ENCODE assay signal across 22 mouse cellular contexts in the genomic region with DNA sequence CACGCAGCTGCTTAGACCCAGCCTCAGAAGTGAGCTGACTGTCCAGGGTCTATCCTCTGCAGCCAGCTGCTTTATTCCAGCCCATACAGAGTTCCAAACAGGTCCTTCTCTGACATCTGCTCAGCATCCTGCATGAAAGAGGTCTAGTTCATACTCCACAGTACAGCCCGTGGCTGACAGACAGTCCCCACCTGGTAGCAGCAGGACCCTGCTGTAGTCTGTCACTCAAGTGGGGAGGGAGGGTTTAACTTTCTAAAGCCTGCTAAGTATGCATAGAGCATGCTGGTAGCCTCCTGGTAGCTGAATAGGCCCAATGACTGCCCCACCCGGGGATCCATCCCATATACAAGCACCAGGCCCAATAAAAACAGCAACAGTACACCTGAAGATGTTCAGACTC. TPM values are rescaled to one million over a fixed set of nuclear protein-coding genes. Genes with fewer than 3 reads are reported as not detected.
DNase-seq lines count a peak whose midpoint lies in the region; ATAC-seq lines count a peak whose summit lies in the region.
"Had no signal": no experiment of that assay in that cellular context is flagged by ENCODE, and none has a peak within 500 bp of the region (broad histone marks: within the 10 kb centered on the region; RNA-seq: fewer than 3 reads in every experiment).

No protein-coding gene starts in this region.

- no peaks in the 10 kb centered on the region for H3K27me3 ChIP-seq in neural tube, embryonic 13.5 days
- no peaks in the 10 kb centered on the region for H3K27me3 ChIP-seq in hindbrain, embryonic 14.5 days (ENCODE audit: control insufficient read depth, insufficient read depth, low read length)
- H3K27me3 ChIP-seq in neural tube, embryonic 15.5 days (replicated peaks) = no peaks in the 10 kb centered on the region
- H3K27me3 ChIP-seq: embryonic facial prominence, embryonic 12.5 days; liver, embryonic 13.5 days; megakaryocyte, embryonic 14.5 days had no signal

- no peaks in the 10 kb centered on the region for H3K9me3 ChIP-seq in neural tube, embryonic 13.5 days
- 0 out of 2 replicates have a peak, but pooled peaks cover 3% of the 10 kb centered on the region for H3K9me3 ChIP-seq in hindbrain, embryonic 14.5 days (ENCODE audit: control insufficient read depth, low read length)
- no peaks in the 10 kb centered on the region for H3K9me3 ChIP-seq in neural tube, embryonic 15.5 days (replicated peaks)
- H3K9me3 ChIP-seq: embryonic facial prominence, embryonic 12.5 days had no signal

- ATAC-seq in frontal cortex, adult (ENCODE audit: low TSS enrichment) = 0 out of 2 replicates have a peak, but pooled peaks have one; percentile 17
- no peak; the same call in 1 of the 2 replicates for ATAC-seq in neural tube, embryonic 13.5 days (ENCODE audit: low read depth)
- ATAC-seq in hindbrain, embryonic 14.5 days (ENCODE audit: low FRiP score) = peak; percentile 37; the same call in 1 of the 2 replicates
- peak; percentile 23; the same call in 1 of the 2 replicates for ATAC-seq in neural tube, embryonic 15.5 days (ENCODE audit: low FRiP score)
- ATAC-seq: inflammation-experienced regulatory T-cells, adult 6 months had no signal

- 0 out of 2 replicates have a peak overlapping the region, but pooled peaks have one; percentile 14 for H3K27ac ChIP-seq in neural tube, embryonic 13.5 days (replicated peaks)
- no peak overlapping the region for H3K27ac ChIP-seq in hindbrain, embryonic 14.5 days
- H3K27ac ChIP-seq in neural tube, embryonic 15.5 days (replicated peaks) = no peak overlapping the region
- H3K27ac ChIP-seq: embryonic facial prominence, embryonic 12.5 days; liver, embryonic 13.5 days; stomach, postnatal 0 days had no signal

- 43% methylated on average over 3 of the region's 3 CpGs for WGBS in neural tube, embryonic 13.5 days
- 36% methylated on average over 3 of the region's 3 CpGs for WGBS in hindbrain, embryonic 14.5 days
- WGBS in neural tube, embryonic 15.5 days = 41% methylated on average over 3 of the region's 3 CpGs

- H3K9ac ChIP-seq in neural tube, embryonic 13.5 days = no peak overlapping the region
- H3K9ac ChIP-seq in hindbrain, embryonic 14.5 days = no peak overlapping the region; the same call in 1 of the 2 replicates
- H3K9ac ChIP-seq in neural tube, embryonic 15.5 days (replicated peaks) = no peak overlapping the region
- H3K9ac ChIP-seq: embryonic facial prominence, embryonic 12.5 days; liver, embryonic 13.5 days had no signal

- no peak overlapping the region for H3K4me2 ChIP-seq in neural tube, embryonic 13.5 days
- H3K4me2 ChIP-seq in hindbrain, embryonic 14.5 days (replicated peaks) = no peak overlapping the region
- H3K4me2 ChIP-seq in neural tube, embryonic 15.5 days = no peak overlapping the region
- H3K4me2 ChIP-seq: embryonic facial prominence, embryonic 12.5 days; liver, embryonic 13.5 days had no signal

- no peaks in the 10 kb centered on the region for H3K36me3 ChIP-seq in neural tube, embryonic 13.5 days
- no peaks in the 10 kb centered on the region for H3K36me3 ChIP-seq in hindbrain, embryonic 14.5 days (replicated peaks; ENCODE audit: control insufficient read depth, insufficient read depth)
- no peaks in the 10 kb centered on the region for H3K36me3 ChIP-seq in neural tube, embryonic 15.5 days
- H3K36me3 ChIP-seq: embryonic facial prominence, embryonic 12.5 days; liver, embryonic 13.5 days had no signal

- no peak overlapping the region for H3K4me3 ChIP-seq in neural tube, embryonic 13.5 days
- no peak overlapping the region for H3K4me3 ChIP-seq in hindbrain, embryonic 14.5 days (replicated peaks; ENCODE audit: low read length)
- no peak overlapping the region for H3K4me3 ChIP-seq in neural tube, embryonic 15.5 days (replicated peaks)
- H3K4me3 ChIP-seq: embryonic facial prominence, embryonic 12.5 days; erythroblast, embryonic 14.5 days; liver, embryonic 13.5 days; megakaryocyte, embryonic 14.5 days had no signal

- no peak for DNase-seq in frontal cortex, adult 2 months (ENCODE audit: extremely low spot score in 1 of 2, low spot score in 1 of 2)
- DNase-seq in neural tube, embryonic 10.5 days (ENCODE audit: extremely low spot score, low spot score) = no peak
- DNase-seq in hindbrain, embryonic 14.5 days (ENCODE audit: low spot score) = no peak
- no peak for DNase-seq in testis, postnatal 14 days (ENCODE audit: low spot score)
- no peak for DNase-seq in retina, postnatal 1 day
- DNase-seq: adrenal gland, adult 2 months; cerebellum, adult 11-12 months; cerebellum, postnatal 10 days; gastrocnemius, postnatal 25 days; kidney, adult 18-20 months; kidney, postnatal 4 days; liver, embryonic 13.5 days; lung, adult 2 months; lung, postnatal 36 days had no signal

- H3K4me1 ChIP-seq in neural tube, embryonic 13.5 days (replicated peaks) = peaks cover 47% of the 10 kb centered on the region
- H3K4me1 ChIP-seq in hindbrain, embryonic 14.5 days (replicated peaks; ENCODE audit: control insufficient read depth, insufficient read depth, low read length) = peaks cover 30% of the 10 kb centered on the region
- peaks cover 31% of the 10 kb centered on the region for H3K4me1 ChIP-seq in neural tube, embryonic 15.5 days
- H3K4me1 ChIP-seq: embryonic facial prominence, embryonic 12.5 days; liver, embryonic 13.5 days; megakaryocyte, embryonic 14.5 days had no signal

RNA-seq across cellular contexts. Expression of gene Nav3, which starts 40.4 kb away (rescaled TPM):
- polyA plus RNA-seq in frontal cortex, adult 2 months (2012; rRNA removed) = 30.1 and 34.3 TPM in 2 replicates
- 27.5 and 28.2 TPM in 2 replicates for polyA plus RNA-seq in neural tube, embryonic 13.5 days (2015; fragmentation: Nextera tagmentation; extraction: Ambion mirVana)
- polyA plus RNA-seq in hindbrain, embryonic 14.5 days (2014; fragmentation: Nextera tagmentation; extraction: Ambion mirVana) = 27.7 and 28.1 TPM in 2 replicates
- 20.5 and 24.3 TPM in 2 replicates for polyA plus RNA-seq in neural tube, embryonic 15.5 days (2015; fragmentation: Nextera tagmentation; extraction: Ambion mirVana)
- polyA plus RNA-seq: erythroblast, embryonic 14.5 days had no signal
